Mouse (Mus musculus): ENCODE measurements around the gene Gm49366.
"Not testable (repeated sequence)": the region's sequence is repeated elsewhere in the genome, so short reads cannot be mapped to it uniquely, and the experiment has no call there.

Gm49366 gene

DNA sequence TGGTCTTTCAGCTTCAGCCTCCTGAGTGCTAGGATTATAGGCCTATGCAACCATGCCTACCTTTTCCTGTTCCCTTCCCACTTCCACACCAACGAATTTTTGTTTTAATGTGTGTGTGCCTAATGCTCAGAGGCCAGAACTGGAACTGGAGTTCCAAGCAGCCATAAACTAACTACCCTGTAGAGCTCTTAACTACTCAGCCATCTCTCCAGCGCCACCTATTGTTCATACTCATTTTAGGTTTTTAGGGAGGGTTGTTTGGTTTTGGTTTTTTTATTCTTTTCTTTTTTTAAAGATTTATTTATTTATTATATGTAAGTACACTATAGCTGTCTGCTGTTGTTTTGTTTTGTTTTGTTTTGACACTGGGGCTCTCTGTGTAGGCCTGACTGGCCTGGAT lies 22.2 kb downstream of the Gm49366 start:
- ChIA-PET POLR2A (interaction anchor here in 3 of 4 experiments (0.6 to 1.4 kb wide), 5 partner anchors 9 to 287 kb away, joined by 3 to 6 read pairs (median 5); partner anchors contain the start of genes Acot2 (in 1 of the 3) and Acot3 (in 1 of the 3)), CTCF (interaction anchor here (0.5 to 1.5 kb wide), 36 partner anchors 9 to 332 kb away, joined by 3 to 17 read pairs (median 4); partner anchors contain the start of genes Acot3 (in 3 of the 4), Acot2 (in 2 of the 4), Acot4 (in 2 of the 4) and Gm49366 (in 2 of the 4))

GRCm38 (mm10) chr12:84062336-84062735 lies 23.6 kb downstream of the Gm49366 start:
- ChIA-PET POLR2A (interaction anchor here in 1 of 4 experiments (1.3 to 1.4 kb wide), 2 partner anchors 105 to 181 kb away, joined by 3 to 4 read pairs; no protein-coding TSS in a partner anchor), CTCF (interaction anchor here (0.6 to 2.1 kb wide), 14 partner anchors 48 to 292 kb away, joined by 3 to 18 read pairs (median 3); partner anchors contain the start of gene Riox1 (in 1 of the 4))

DNA sequence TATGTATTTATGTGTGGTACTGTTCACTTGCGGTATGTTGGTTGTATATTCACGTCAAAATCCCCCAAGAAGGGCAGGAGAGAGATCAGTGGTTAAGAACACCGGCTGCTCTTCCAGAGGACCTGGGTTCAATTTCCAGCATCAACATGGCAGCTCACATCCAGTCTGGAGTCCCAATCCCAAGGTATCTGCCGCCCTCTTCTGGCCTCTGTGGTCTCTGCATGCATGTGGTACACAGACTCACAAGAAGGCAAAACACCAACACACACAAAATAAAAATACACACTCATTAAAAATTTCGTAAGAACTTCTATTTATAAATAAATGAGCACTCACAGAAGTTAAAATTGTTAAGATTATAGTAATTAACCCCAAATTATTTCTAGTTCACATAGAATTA lies 24.5 kb downstream of the Gm49366 start:
- POLR2A ChIA-PET: interaction anchor here in 2 of 4 experiments (1.0 to 1.3 kb wide), 3 partner anchors 96 to 108 kb away, joined by 3 to 4 read pairs (median 3); no protein-coding TSS in a partner anchor
- CTCF ChIA-PET: interaction anchor here (0.5 to 2.1 kb wide), 32 partner anchors 8 to 951 kb away, joined by 3 to 18 read pairs (median 3); partner anchors contain the start of genes Acot2 (in 1 of the 4), Acot3 (in 1 of the 4), Psen1 (in 1 of the 4) and Riox1 (in 1 of the 4)

DNA sequence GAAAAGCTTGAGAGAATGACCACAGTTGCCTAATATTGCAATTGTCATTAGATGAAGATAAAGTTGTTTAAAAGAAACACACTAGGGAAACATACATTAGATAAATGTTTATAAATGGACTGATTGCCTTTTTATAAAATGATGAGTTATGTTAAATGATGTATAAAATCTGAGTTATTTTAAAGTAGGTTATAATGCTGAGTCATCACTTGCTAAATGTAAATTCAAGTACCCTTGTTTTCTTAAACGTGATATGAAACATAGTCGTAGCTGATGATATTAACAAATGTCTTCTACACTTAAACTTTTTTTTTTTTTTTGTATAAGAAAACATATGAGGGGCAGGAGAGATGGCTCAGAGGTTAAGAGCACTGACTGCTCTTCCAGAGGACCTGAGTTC lies 25.1 kb downstream of the Gm49366 start:
- POLR2A ChIA-PET: interaction anchor here in 2 of 4 experiments (1.0 to 1.2 kb wide), 2 partner anchors 96 to 109 kb away, joined by 3 read pairs; no protein-coding TSS in a partner anchor
- CTCF ChIA-PET: interaction anchor here in 2 of 4 experiments (0.9 to 2.1 kb wide), 12 partner anchors 9 to 376 kb away, joined by 3 to 18 read pairs (median 5); partner anchors contain the start of genes Acot2 (in 1 of the 2), Psen1 (in 1 of the 2) and Riox1 (in 1 of the 2)

- POLR2A ChIA-PET: no interaction called here
Measured at GRCm38 (mm10) chr12:84064621-84065020, 25.9 kb downstream of the Gm49366 start.

GRCm38 (mm10) chr12:84067752-84068151 lies 29.0 kb downstream of the Gm49366 start:
- ChIA-PET POLR2A (interaction anchor here in 1 of 4 experiments (1.6 kb wide), 1 partner anchor 168 kb away, joined by 4 read pairs; no protein-coding TSS in a partner anchor), CTCF (interaction anchor here in 3 of 4 experiments (0.6 to 2.1 kb wide), 3 partner anchors 74 to 367 kb away, joined by 3 to 5 read pairs (median 3); no protein-coding TSS in a partner anchor)

More at GRCm38 (mm10) chr12:84064621-84065020, 25.9 kb downstream of the Gm49366 start:
- CTCF ChIA-PET: no interaction called here

DNA sequence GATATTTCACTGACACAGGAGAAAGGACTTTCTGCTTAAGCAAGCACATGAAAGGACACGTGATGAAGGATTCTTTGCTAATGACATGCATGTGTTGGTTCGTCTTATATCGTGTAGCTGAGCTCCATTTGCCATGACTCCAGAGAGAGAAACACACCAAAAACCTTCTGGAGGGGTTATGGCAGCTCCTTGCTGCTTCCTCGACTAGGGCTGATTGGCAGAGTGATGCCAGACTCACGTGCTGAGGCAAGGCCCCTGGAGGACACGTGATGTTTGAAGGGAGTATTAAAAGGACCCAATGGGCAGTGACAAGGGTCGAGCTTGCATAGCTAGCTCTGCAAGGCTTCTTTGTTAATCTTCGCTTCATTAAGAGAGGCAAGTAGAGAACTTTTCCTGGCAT lies 29.6 kb downstream of the Gm49366 start:
- CTCF ChIA-PET: interaction anchor here in 2 of 4 experiments (0.6 to 2.1 kb wide), 2 partner anchors 96 to 367 kb away, joined by 3 to 5 read pairs; no protein-coding TSS in a partner anchor

GRCm38 (mm10) chr12:84068986-84069385 lies 30.3 kb downstream of the Gm49366 start, which contains the start of gene Acot5:
TSS of gene Acot5 (plus strand) at chr12:84069325.
- CTCF ChIA-PET: interaction anchor here in 1 of 4 experiments (2.1 kb wide), 1 partner anchor 97 kb away, joined by 5 read pairs; no protein-coding TSS in a partner anchor
- POLR2A ChIA-PET: interaction anchor here in 1 of 4 experiments (1.6 kb wide), 1 partner anchor 167 kb away, joined by 4 read pairs; no protein-coding TSS in a partner anchor

More for the DNA sequence above, 29.6 kb downstream of the Gm49366 start:
- POLR2A ChIA-PET: interaction anchor here in 1 of 4 experiments (1.6 kb wide), 1 partner anchor 167 kb away, joined by 4 read pairs; no protein-coding TSS in a partner anchor

DNA sequence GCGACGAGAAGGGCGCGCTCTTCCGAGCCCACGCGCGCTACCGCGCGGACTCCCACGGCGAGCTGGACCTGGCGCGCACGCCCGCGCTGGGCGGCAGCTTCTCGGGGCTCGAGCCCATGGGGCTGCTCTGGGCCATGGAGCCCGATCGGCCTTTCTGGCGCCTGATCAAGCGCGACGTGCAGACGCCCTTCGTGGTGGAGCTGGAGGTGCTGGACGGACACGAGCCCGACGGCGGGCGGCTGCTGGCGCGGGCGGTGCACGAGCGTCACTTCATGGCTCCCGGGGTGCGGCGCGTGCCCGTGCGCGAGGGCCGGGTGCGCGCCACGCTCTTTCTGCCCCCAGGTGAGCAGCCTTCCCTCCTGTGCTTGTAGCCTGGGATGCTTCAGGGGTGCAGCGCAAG lies 30.8 kb downstream of the Gm49366 start:
- POLR2A ChIA-PET: not testable (repeated sequence)
- CTCF ChIA-PET: interaction anchor here in 1 of 4 experiments (2.1 kb wide), 1 partner anchor 98 kb away, joined by 5 read pairs; no protein-coding TSS in a partner anchor

DNA sequence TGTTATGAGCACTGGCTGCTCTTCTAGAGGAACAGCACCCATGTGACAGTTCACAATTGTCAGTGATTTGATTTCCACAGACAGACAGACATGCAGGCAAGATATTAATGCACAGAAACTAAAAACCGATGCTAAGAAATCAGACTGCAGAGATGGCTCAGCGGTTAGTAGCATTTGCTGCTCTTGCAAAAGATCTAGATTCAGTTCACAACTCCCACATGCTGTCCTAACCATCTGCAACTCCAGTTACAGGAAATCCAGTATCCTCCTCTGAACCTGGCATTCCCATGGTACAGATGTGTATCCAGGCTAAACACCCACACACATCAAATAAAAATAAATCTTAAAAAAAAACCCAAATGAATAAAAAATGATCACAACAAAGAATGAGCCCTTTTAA lies 33.0 kb downstream of the Gm49366 start:
- ChIA-PET CTCF (no interaction called here), POLR2A (no interaction called here)

DNA sequence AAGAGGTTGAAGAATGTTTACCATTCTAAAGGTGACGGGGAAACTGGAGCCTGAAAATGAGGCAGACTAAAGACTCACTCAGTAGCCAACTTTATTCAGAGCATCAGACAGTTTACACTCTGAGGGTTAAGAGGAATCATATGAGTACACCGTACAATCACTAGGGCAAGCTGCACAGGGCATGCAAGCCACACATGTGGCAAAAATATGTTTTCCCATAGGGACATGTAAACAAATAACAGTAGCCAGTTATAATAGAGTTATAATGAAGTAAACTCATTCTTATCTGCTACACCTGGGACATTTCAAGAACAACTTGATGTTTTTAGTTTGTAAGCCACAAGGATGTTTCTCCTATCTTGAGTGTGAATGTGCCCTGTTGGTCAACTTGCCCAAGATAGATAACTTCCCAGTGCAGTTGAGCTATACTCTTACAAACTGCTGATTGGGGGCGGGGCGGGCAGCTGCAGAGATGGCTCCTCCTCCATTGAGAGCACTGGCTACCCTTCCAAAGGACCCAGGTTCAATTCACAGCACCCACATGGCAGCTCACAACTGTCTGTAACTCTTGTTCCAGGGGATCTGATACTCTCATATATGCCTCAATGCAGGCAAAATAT lies 38.7 kb downstream of the Gm49366 start:
- CTCF ChIA-PET: interaction anchor here in 3 of 4 experiments (0.6 to 1.0 kb wide), 3 partner anchors 55 to 963 kb away, joined by 3 to 12 read pairs (median 3); no protein-coding TSS in a partner anchor
- POLR2A ChIA-PET: interaction anchor here in 1 of 4 experiments (0.6 kb wide), 1 partner anchor 75 kb away, joined by 3 read pairs; no protein-coding TSS in a partner anchor

DNA sequence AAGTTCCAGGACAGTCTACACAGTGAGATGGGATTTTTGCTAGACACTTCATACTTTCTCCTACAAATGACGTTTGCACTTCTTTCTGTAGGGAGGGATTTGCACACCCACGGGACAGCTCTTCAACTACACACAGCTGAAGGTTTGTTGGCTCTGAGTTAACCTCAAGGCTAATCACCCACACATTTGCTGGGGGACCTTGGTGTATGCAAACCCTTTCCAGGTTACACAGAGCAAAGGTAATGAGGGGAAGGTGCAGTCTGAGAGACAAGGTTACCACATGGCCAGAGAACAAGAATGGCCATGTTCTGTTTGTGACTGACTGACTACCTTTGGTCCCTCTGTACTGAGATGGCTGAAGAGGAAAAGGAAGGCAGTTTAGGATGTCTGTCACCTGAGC lies 45.1 kb downstream of the Gm49366 start:
- ChIA-PET CTCF (interaction anchor here in 1 of 4 experiments (0.6 kb wide), 1 partner anchor 174 kb away, joined by 3 read pairs; no protein-coding TSS in a partner anchor), POLR2A (no interaction called here)

DNA sequence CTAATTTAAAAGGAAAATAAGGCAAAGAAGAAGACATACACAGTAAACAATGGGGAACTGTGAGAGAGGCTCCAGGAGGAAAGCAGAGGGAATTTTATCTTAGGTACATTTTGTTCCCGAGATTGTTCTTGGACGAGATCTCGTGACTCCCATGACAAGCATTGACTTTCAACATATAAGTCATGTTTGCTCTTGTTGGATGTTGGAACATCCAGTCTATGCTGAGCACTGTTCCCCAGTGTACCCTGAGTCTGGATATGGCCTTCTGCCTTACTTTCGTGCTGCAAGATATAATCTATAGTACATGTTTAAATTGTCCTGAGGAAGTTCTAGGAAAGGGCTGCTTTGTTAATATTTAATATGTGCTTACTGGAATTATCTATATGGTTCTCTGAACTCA lies 45.8 kb downstream of the Gm49366 start:
- POLR2A ChIA-PET: no interaction called here
- CTCF ChIA-PET: interaction anchor here in 1 of 4 experiments (0.6 kb wide), 1 partner anchor 137 kb away, joined by 3 read pairs; no protein-coding TSS in a partner anchor

- CTCF ChIA-PET, POLR2A ChIA-PET: not testable (repeated sequence)
Measured at GRCm38 (mm10) chr12:84094666-84095065, 55.9 kb downstream of the Gm49366 start.

DNA sequence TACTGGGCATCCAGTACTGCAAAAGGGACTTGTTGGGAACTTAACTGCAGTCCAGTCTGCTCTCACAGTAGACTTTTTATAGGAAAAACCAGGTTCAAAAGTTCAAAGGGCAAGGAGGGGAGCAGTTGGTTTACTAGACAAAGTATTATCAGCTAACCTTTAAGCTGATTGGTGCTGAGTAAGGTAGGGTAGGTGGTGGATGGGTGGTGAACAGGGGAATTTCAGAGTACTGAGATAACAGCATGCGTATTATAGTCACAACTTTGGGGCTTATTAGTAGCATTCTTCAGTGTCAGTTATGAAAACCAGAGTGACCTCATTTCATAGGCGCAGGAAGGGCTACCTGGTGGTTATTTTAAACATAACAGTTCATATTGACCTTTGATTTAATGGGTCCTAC lies 60.9 kb downstream of the Gm49366 start:
- CTCF ChIA-PET: no interaction called here
- POLR2A ChIA-PET: interaction anchor here in 2 of 4 experiments (0.7 to 1.5 kb wide), 2 partner anchors 32 to 148 kb away, joined by 3 read pairs; no protein-coding TSS in a partner anchor

DNA sequence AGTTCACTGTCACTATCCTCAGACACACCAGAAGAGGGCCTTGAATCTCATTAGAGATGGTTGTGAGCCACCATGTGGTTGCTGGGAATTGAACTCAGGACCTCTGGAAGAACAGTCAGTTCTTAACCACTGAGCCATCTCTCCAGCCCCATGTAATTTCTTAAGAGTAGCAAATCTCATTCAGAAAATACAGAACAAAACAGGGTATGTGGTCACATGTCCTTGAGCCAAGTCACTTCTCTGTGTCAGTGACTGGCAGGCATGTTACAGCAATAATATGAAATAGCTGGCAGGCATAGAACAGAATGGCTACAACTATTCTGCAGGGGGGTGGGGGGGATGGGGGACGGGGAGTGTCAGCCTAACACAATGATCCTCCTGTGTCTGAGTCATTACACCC lies 61.3 kb downstream of the Gm49366 start:
- CTCF ChIA-PET: interaction anchor here in 2 of 4 experiments (0.6 to 1.3 kb wide), 4 partner anchors 10 to 172 kb away, joined by 3 to 5 read pairs (median 3); no protein-coding TSS in a partner anchor

DNA sequence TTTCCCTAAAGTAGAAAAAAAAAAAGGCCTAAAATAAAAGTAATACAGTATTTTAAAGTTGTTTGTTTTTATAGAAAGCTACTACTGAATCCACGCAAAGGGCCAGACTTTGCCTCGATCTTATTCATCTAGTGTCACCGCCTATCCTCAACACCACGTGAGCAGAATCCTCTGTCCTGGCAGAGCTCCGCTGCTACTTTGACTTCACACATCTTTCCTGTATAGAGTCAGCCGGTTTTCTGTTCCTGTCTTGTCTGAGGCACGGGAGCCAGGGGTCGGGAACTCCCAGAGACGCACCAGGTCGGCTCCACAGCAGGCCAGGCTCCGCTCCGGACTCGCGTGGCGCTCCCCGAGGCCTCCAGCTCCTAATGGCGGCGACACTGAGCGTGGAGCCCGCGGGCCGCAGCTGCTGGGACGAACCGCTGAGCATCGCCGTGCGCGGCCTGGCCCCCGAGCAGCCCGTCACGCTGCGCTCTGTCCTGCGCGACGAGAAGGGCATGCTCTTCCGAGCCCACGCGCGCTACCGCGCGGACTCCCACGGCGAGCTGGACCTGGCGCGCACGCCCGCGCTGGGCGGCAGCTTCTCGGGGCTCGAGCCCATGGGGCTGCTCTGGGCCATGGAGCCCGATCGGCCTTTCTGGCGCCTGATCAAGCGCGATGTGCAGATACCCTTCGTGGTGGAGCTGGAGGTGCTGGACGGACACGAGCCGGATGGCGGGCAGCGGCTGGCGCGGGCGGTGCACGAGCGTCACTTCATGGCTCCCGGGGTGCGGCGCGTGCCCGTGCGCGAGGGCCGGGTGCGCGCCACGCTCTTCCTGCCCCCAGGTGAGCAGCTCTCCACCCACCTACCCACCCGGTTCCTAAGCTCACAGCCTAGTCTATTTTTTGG lies 62.1 kb downstream of the Gm49366 start, which contains the start of gene Acot6:
Gene Acot6, plus strand, starts transcription at position 51 of the 889 bp plus-strand sequence.
- ChIA-PET CTCF (interaction anchor here in 2 of 4 experiments (0.6 to 1.3 kb wide), 4 partner anchors 9 to 171 kb away, joined by 3 to 5 read pairs (median 3); no protein-coding TSS in a partner anchor), POLR2A (interaction anchor here in 3 of 4 experiments (0.6 to 1.5 kb wide), 13 partner anchors 9 to 1017 kb away, joined by 3 to 6 read pairs (median 3); partner anchors contain the start of genes Acot1 (in 1 of the 3), Acot4 (in 1 of the 3) and Gm49366 (in 1 of the 3))

More for the DNA sequence above, 61.3 kb downstream of the Gm49366 start:
- POLR2A ChIA-PET: interaction anchor here (0.6 to 1.5 kb wide), 9 partner anchors 10 to 688 kb away, joined by 3 to 5 read pairs (median 3); partner anchors contain the start of genes Acot1 (in 1 of the 4), Acot4 (in 1 of the 4) and Gm49366 (in 1 of the 4)
